Mouse (Mus musculus) liver, embryonic 11.5 days (tissue): ENCODE results near the gene Comp. TPM values are rescaled to one million over a fixed set of nuclear protein-coding genes. Genes with fewer than 3 reads are reported as not detected.

Experiments used
- ATAC-seq: fragments of 200-750 bp; cut with Nextera tagmentation; replicated peaks from 2 replicates; pipeline ENCODE4 v1.8.0; 2017; ENCODE audit warnings: moderate number of reproducible peaks, mild to moderate bottlenecking, moderate TSS enrichment, moderate library complexity; ENCODE audit not compliant: low FRiP score
- DNase-seq: peaks from one replicate; pipeline ENCODE4 v3.0.0-alpha.2; 2017; ENCODE audit warnings: low spot score
- H3K27ac ChIP-seq: fragments of 300-500 bp; sonication (generic); 2 replicates; pipeline ENCODE4 v1.5.1; 2014; ENCODE audit warnings: mild to moderate bottlenecking, low read depth, low read length, control low read depth
- H3K27me3 ChIP-seq: fragments of 300-500 bp; sonication (generic); replicated peaks from 2 replicates; pipeline ENCODE4 v1.6.1; 2014; ENCODE audit warnings: low read length, mixed read lengths; ENCODE audit not compliant: control insufficient read depth, insufficient read depth
- H3K36me3 ChIP-seq: fragments of 300-500 bp; sonication (generic); 2 replicates; pipeline ENCODE4 v1.6.1; 2014; ENCODE audit warnings: mild to moderate bottlenecking, low read length, moderate library complexity, mixed read lengths; ENCODE audit not compliant: control insufficient read depth, insufficient read depth
- H3K4me1 ChIP-seq: fragments of 300-500 bp; sonication (generic); replicated peaks from 2 replicates; pipeline ENCODE4 v1.6.1; 2014; ENCODE audit warnings: low read length, mixed read lengths; ENCODE audit not compliant: control insufficient read depth, insufficient read depth
- H3K4me2 ChIP-seq: fragments of 300-500 bp; sonication (generic); 2 replicates; pipeline ENCODE4 v1.6.1; 2014; ENCODE audit warnings: mild to moderate bottlenecking, control low read depth, moderate library complexity
- H3K4me3 ChIP-seq: fragments of 300-500 bp; sonication (generic); 2 replicates; pipeline ENCODE4 v1.5.1; 2014; ENCODE audit warnings: low read depth, low read length, control low read depth
- H3K9ac ChIP-seq: fragments of 300-500 bp; sonication (generic); 2 replicates; pipeline ENCODE4 v1.6.1; 2014; ENCODE audit warnings: low read depth, low read length, control low read depth
- H3K9me3 ChIP-seq: fragments of 300-500 bp; sonication (generic); 2 replicates; pipeline ENCODE4 v1.6.1; 2016; ENCODE audit warnings: low read length, inconsistent platforms, mixed read lengths; ENCODE audit not compliant: control insufficient read depth
- WGBS: fragments of 180-500 bp; shearing (Covaris S2); extraction: QIAGEN DNeasy Blood & Tissue Kit; methylation state at CpG from one replicate; pipeline ENCODE4 v1.1.7; 2014; 5-methylcytosine and 5-hydroxymethylcytosine counted together
- polyA plus RNA-seq: library from polyadenylated mRNA; unstranded; fragments of >200 nt; fragmentation: Nextera tagmentation; extraction: Ambion mirVana; gene quantifications from 2 replicates; pipeline ENCODE4 v1.2.1, GENCODE M21; 2014

The Comp gene
- polyA plus RNA-seq, 1 experiment from 2014 or later = 0.48 TPM

GRCm38 (mm10) chr8:70376275-70376741, 3.0 kb downstream of the Comp start:
- no peak for DNase-seq
- WGBS = 11% methylated on average over 37 of the region's 37 CpGs
- Histone ChIP-seq H3K27ac (no peak overlapping the region), H3K36me3 (no peaks in the 10 kb centered on the region), H3K27me3 (peaks cover 92% of the 10 kb centered on the region), H3K4me1 (peaks cover 32% of the 10 kb centered on the region), H3K9ac (no peak overlapping the region), H3K4me2 (peak overlapping the region; percentile 39; the same call in 1 of the 2 replicates), H3K4me3 (0 out of 2 replicates have a peak overlapping the region, but pooled peaks have one; percentile 21), H3K9me3 (no peaks in the 10 kb centered on the region)
- ATAC-seq = no peak

DNA sequence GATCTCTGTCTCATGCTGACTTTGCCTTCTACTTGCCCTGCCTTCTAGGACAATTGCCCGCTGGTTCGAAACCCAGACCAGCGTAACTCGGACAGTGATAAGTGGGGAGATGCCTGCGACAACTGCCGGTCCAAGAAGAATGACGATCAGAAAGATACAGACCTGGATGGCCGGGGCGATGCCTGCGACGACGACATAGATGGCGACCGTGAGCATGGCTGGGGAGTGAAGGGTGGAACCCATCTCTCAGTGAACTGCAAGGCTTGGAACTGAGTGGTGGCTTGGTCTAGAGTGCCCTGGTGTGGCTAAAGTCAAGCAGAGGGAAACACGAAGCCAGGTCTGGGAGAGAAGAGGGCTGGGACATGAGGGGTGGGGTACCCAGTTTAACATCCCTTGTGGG, 3.7 kb downstream of the Comp start:
- no peaks in the 10 kb centered on the region for H3K9me3 ChIP-seq
- no peaks in the 10 kb centered on the region for H3K36me3 ChIP-seq
- ATAC-seq (no peak), DNase-seq (no peak)
- no peak overlapping the region for H3K4me3 ChIP-seq
- peaks cover 32% of the 10 kb centered on the region for H3K4me1 ChIP-seq
- H3K27me3 ChIP-seq = peaks cover 88% of the 10 kb centered on the region
- no peak overlapping the region for H3K4me2 ChIP-seq
- H3K27ac ChIP-seq = no peak overlapping the region
- WGBS = 12% methylated on average over 15 of the region's 15 CpGs
- no peak overlapping the region for H3K9ac ChIP-seq

DNA sequence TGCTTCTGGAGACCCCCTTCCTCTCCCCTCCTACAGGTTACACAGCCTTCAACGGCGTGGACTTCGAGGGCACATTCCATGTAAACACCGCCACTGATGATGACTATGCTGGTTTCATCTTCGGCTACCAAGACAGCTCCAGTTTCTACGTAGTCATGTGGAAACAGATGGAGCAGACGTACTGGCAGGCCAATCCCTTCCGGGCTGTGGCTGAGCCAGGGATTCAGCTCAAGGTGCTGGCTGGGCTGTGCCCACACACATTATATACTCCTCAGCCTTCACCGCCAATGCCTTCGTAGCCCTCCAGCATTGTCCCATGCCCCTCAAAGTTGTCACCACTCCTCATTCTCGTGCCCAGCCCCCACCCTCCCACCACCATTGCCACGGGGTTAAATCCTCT, 6.7 kb downstream of the Comp start:
- Histone ChIP-seq H3K9ac (no peak overlapping the region), H3K27ac (no peak overlapping the region), H3K4me2 (no peak overlapping the region), H3K4me3 (no peak overlapping the region), H3K27me3 (peaks cover 57% of the 10 kb centered on the region), H3K9me3 (no peaks in the 10 kb centered on the region), H3K4me1 (peaks cover 14% of the 10 kb centered on the region), H3K36me3 (no peaks in the 10 kb centered on the region)
- DNase-seq (no peak), ATAC-seq (no peak)
- WGBS = 84% methylated on average over 12 of the region's 12 CpGs

- H3K27ac ChIP-seq = no peak overlapping the region
- DNase-seq (peak; percentile 48), ATAC-seq (peak; percentile 66; the same call in 1 of the 2 replicates)
- H3K4me3 ChIP-seq = no peak overlapping the region
- WGBS = 34% methylated on average over 3 of the region's 3 CpGs
- no peak overlapping the region for H3K9ac ChIP-seq
- H3K4me1 ChIP-seq = no peaks in the 10 kb centered on the region
- H3K27me3 ChIP-seq = peaks cover 25% of the 10 kb centered on the region
- peaks cover 10% of the 10 kb centered on the region; the same call in 1 of the 2 replicates for H3K36me3 ChIP-seq
- H3K4me2 ChIP-seq = no peak overlapping the region
- H3K9me3 ChIP-seq = no peaks in the 10 kb centered on the region
These were observed 9.9 kb downstream of the Comp start for GRCm38 (mm10) chr8:70383287-70383686.

DNA sequence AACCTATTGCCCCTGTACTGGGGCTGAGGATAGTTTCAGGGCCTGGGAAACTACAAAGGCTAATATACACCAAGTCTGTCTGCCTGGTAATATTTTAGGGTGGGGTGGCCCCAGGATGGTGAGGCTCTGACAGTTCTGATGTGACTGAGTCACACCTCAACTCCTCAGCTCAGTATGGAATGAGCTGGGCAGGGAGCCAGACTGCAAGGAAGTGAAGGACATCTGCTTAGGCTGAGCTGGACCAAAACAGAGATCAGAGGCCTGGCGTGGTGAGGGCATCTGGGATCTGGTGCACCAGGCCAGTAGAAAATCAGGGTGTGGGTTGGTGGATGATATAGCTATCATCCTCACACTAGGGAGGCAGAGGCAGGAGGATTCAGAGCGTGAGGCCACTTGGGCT, 16.3 kb downstream of the Comp start:
- peaks cover 10% of the 10 kb centered on the region; the same call in 1 of the 2 replicates for H3K36me3 ChIP-seq
- no peaks in the 10 kb centered on the region for H3K27me3 ChIP-seq
- 91% methylated on average over 2 of the region's 2 CpGs for WGBS
- no peak overlapping the region for H3K27ac ChIP-seq
- ATAC-seq (no peak), DNase-seq (no peak)
- H3K9me3 ChIP-seq = no peaks in the 10 kb centered on the region
- H3K4me3 ChIP-seq = no peak overlapping the region
- H3K4me1 ChIP-seq = no peaks in the 10 kb centered on the region
- no peak overlapping the region for H3K4me2 ChIP-seq
- H3K9ac ChIP-seq = no peak overlapping the region

DNA sequence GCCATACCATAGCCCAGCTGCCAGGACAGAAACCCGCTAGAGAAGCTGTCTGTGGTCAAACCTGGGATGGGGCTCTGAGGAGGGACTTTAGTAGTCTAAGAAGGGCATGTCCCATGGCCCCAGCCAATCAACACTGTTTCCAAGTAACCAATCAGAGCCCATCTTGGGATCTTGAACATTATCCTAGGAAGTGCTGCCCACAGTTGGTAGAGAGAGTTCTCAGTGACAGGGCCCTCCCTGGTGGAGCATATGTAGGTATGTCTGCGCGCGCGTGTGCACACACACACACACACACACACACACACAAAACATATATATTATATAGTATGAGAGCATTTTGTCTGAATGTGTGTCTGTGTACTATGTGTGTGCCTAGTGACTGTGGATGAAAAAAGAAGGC, 19.7 kb downstream of the Comp start:
- Histone ChIP-seq H3K9me3 (no peaks in the 10 kb centered on the region), H3K27ac (no peak overlapping the region), H3K4me2 (no peak overlapping the region), H3K36me3 (no peaks in the 10 kb centered on the region; the same call in 1 of the 2 replicates), H3K27me3 (no peaks in the 10 kb centered on the region), H3K9ac (no peak overlapping the region), H3K4me3 (no peak overlapping the region), H3K4me1 (no peaks in the 10 kb centered on the region)
- DNase-seq (no peak), ATAC-seq (no peak)
- 75% methylated on average over 5 of the region's 5 CpGs for WGBS

DNA sequence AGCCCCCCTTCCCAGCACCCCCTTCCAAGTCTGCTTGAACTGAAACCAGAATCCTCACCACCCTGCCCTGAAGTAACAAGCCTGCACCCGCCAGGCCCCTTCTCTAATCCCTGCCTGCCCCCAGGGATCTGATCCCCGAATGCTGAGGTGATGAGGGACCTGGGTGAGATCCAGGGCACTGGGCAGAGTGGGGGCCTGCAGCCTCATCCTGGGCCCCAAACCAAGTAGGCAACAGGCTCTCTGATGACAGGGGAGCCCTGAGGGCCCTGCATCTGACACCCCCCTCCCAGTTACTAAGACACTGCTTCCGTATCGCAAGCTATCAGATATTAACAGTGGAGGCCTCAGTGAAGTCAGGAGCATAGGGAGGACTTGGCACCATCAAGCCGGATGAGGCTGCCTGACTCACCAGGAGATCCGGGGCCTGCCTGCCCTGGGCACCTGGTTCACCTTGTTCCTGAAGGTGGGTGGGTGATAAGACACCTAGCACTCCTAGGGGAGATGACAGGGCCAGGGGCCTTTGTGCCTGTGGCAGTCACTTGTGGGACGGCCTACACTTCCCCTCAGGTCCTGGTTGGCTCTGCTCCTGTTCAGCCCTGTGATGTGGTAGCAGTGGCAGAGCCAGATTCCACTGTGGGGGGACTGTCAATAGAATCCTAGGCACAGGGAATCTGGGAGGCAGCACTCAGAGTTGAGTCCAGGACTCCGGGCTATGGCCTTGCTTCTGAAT, 21.1 kb downstream of the Comp start:
- ATAC-seq = no peak
- Histone ChIP-seq H3K27ac (no peak overlapping the region), H3K36me3 (no peaks in the 10 kb centered on the region; the same call in 1 of the 2 replicates), H3K9ac (no peak overlapping the region), H3K4me3 (no peak overlapping the region), H3K4me2 (no peak overlapping the region), H3K4me1 (no peaks in the 10 kb centered on the region), H3K9me3 (no peaks in the 10 kb centered on the region), H3K27me3 (no peaks in the 10 kb centered on the region)
- DNase-seq = no peak
- whole genome bisulfite sequencing = 84% methylated on average over 8 of the region's 8 CpGs

- H3K36me3 ChIP-seq = no peaks in the 10 kb centered on the region; the same call in 1 of the 2 replicates
- no peak overlapping the region for H3K9ac ChIP-seq
- H3K4me2 ChIP-seq = no peak overlapping the region
- no peaks in the 10 kb centered on the region for H3K27me3 ChIP-seq
- DNase-seq (no peak), ATAC-seq (no peak)
- H3K4me3 ChIP-seq = no peak overlapping the region
- WGBS = 86% methylated on average over 5 of the region's 5 CpGs
- H3K9me3 ChIP-seq = no peaks in the 10 kb centered on the region
- H3K4me1 ChIP-seq = no peaks in the 10 kb centered on the region
- no peak overlapping the region for H3K27ac ChIP-seq
These were observed 22.3 kb downstream of the Comp start for GRCm38 (mm10) chr8:70395649-70396048.

DNA sequence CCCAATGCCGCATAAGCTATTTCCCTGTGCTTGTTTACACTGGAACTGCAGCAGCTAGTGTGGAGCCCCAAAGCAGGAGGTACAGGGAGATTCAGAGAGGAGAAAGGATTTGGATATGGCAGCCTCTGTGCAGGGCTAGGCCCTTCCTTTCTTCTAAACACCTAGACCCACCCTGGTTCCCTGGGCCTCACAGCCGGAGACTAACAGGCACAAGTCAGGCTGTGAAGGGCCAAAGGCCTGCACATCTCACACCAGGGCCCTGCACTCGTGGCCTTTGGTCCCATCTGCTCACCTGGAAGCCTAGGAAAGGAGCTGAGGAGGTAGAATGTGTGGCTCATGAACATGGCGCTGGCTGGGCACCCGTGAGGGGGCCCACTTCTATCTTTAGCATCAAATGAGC, 22.8 kb downstream of the Comp start:
- H3K4me3 ChIP-seq = no peak overlapping the region
- no peak overlapping the region for H3K4me2 ChIP-seq
- 80% methylated on average over 5 of the region's 5 CpGs for WGBS
- no peaks in the 10 kb centered on the region for H3K9me3 ChIP-seq
- H3K36me3 ChIP-seq = no peaks in the 10 kb centered on the region
- no peaks in the 10 kb centered on the region for H3K27me3 ChIP-seq
- ATAC-seq (no peak), DNase-seq (no peak)
- no peak overlapping the region for H3K9ac ChIP-seq
- no peaks in the 10 kb centered on the region for H3K4me1 ChIP-seq
- H3K27ac ChIP-seq = no peak overlapping the region
